24 mouse cellular contexts compared by ENCODE assay signal in genomic region chr8:80564205-80564839, GRCm38 (mm10). TPM values are rescaled to one million over a fixed set of nuclear protein-coding genes. Genes with fewer than 3 reads are reported as not detected.
A peak's percentile ranks its signal among the peaks of the same experiment; 100 is the strongest.
DNase-seq lines count a peak whose midpoint lies in the region; ATAC-seq and TF ChIP-seq lines count a peak whose summit lies in the region.
"Had no signal": no experiment of that assay in that cellular context is flagged by ENCODE, and none has a peak within 500 bp of the region (broad histone marks: within the 10 kb centered on the region; RNA-seq: fewer than 3 reads in every experiment).

No protein-coding gene starts in this region.

- WGBS in kidney, embryonic 15.5 days: 85% methylated on average over 3 of the region's 3 CpGs
- 80% methylated on average over 3 of the region's 3 CpGs for WGBS in kidney, embryonic 16.5 days
- 38% methylated on average over 3 of the region's 3 CpGs for WGBS in forebrain, postnatal 0 days
- WGBS in midbrain, embryonic 14.5 days: 53% methylated on average over 3 of the region's 3 CpGs

- no peak overlapping the region for H3K4me2 ChIP-seq in kidney, embryonic 15.5 days
- H3K4me2 ChIP-seq in kidney, embryonic 16.5 days (replicated peaks; ENCODE audit: low read depth, low read length): no peak overlapping the region
- H3K4me2 ChIP-seq in forebrain, postnatal 0 days (ENCODE audit: low read depth): no peak overlapping the region
- no peak overlapping the region for H3K4me2 ChIP-seq in midbrain, embryonic 14.5 days (ENCODE audit: low read length)
- H3K4me2 ChIP-seq: heart, embryonic 12.5 days; intestine, embryonic 15.5 days; liver, embryonic 12.5 days; lung, embryonic 14.5 days had no signal

- H3K4me3 ChIP-seq in kidney, embryonic 15.5 days (replicated peaks): no peak overlapping the region
- no peak overlapping the region for H3K4me3 ChIP-seq in kidney, embryonic 16.5 days (ENCODE audit: low read length)
- no peak overlapping the region for H3K4me3 ChIP-seq in forebrain, postnatal 0 days (ENCODE audit: low read depth, low read length)
- no peak overlapping the region for H3K4me3 ChIP-seq in midbrain, embryonic 14.5 days (replicated peaks; ENCODE audit: low read depth, low read length)
- H3K4me3 ChIP-seq: erythroblast, embryonic 14.5 days; heart, embryonic 12.5 days; intestine, embryonic 15.5 days; layer of hippocampus, adult 2 months; liver, embryonic 12.5 days had no signal

- H3K9ac ChIP-seq in kidney, embryonic 15.5 days: no peak overlapping the region
- no peak overlapping the region for H3K9ac ChIP-seq in kidney, embryonic 16.5 days (replicated peaks; ENCODE audit: low read length)
- no peak overlapping the region for H3K9ac ChIP-seq in forebrain, postnatal 0 days
- no peak overlapping the region for H3K9ac ChIP-seq in midbrain, embryonic 14.5 days (replicated peaks; ENCODE audit: low read length)
- H3K9ac ChIP-seq: heart, embryonic 12.5 days; intestine, embryonic 15.5 days; liver, embryonic 12.5 days; lung, embryonic 14.5 days had no signal

- no peak overlapping the region for H3K27ac ChIP-seq in kidney, embryonic 15.5 days
- H3K27ac ChIP-seq in kidney, embryonic 16.5 days (ENCODE audit: low read length): no peak overlapping the region
- H3K27ac ChIP-seq in forebrain, postnatal 0 days (ENCODE audit: low read depth, low read length): no peak overlapping the region
- no peak overlapping the region for H3K27ac ChIP-seq in midbrain, embryonic 14.5 days (replicated peaks; ENCODE audit: low read depth, low read length)
- H3K27ac ChIP-seq: intestine, embryonic 15.5 days; layer of hippocampus, adult 2 months; liver, embryonic 12.5 days had no signal

- ATAC-seq in kidney, embryonic 15.5 days (replicated peaks; ENCODE audit: low FRiP score): 0 out of 2 replicates have a peak, but pooled peaks have one; percentile 9
- no peak for ATAC-seq in kidney, embryonic 16.5 days (ENCODE audit: low FRiP score, low TSS enrichment)
- peak; percentile 59; the same call in 1 of the 2 replicates for ATAC-seq in forebrain, postnatal 0 days
- ATAC-seq in midbrain, embryonic 14.5 days (ENCODE audit: low FRiP score, low TSS enrichment): peak; percentile 24; the same call in 1 of the 2 replicates
- ATAC-seq: intestine, embryonic 15.5 days; liver, embryonic 12.5 days had no signal

- no peak for TF ChIP-seq POLR2A in brain, embryonic 14.5 days (IDR thresholded peaks at IDR 0.05; ENCODE audit: borderline replicate concordance, extremely low read depth, insufficient read depth, insufficient read length, poor library complexity, severe bottlenecking)

- H3K9me3 ChIP-seq in kidney, embryonic 15.5 days (replicated peaks): no peaks in the 10 kb centered on the region
- no peaks in the 10 kb centered on the region for H3K9me3 ChIP-seq in kidney, embryonic 16.5 days (ENCODE audit: low read length)
- no peaks in the 10 kb centered on the region for H3K9me3 ChIP-seq in forebrain, postnatal 0 days (ENCODE audit: low read length)
- H3K9me3 ChIP-seq in midbrain, embryonic 14.5 days (ENCODE audit: control insufficient read depth, low read length): no peaks in the 10 kb centered on the region
- H3K9me3 ChIP-seq: heart, embryonic 12.5 days; intestine, embryonic 15.5 days; liver, embryonic 12.5 days had no signal

- H3K27me3 ChIP-seq in kidney, embryonic 15.5 days: no peaks in the 10 kb centered on the region
- H3K27me3 ChIP-seq in kidney, embryonic 16.5 days (ENCODE audit: insufficient read depth, low read length): no peaks in the 10 kb centered on the region
- no peaks in the 10 kb centered on the region for H3K27me3 ChIP-seq in forebrain, postnatal 0 days (ENCODE audit: insufficient read depth, low read length)
- H3K27me3 ChIP-seq in midbrain, embryonic 14.5 days (ENCODE audit: control insufficient read depth, insufficient read depth, low read length): no peaks in the 10 kb centered on the region
- H3K27me3 ChIP-seq: heart, embryonic 12.5 days; intestine, embryonic 15.5 days; liver, embryonic 12.5 days had no signal

- no peaks in the 10 kb centered on the region for H3K36me3 ChIP-seq in kidney, embryonic 15.5 days
- no peaks in the 10 kb centered on the region for H3K36me3 ChIP-seq in kidney, embryonic 16.5 days (ENCODE audit: insufficient read depth, low read length)
- no peaks in the 10 kb centered on the region for H3K36me3 ChIP-seq in forebrain, postnatal 0 days (ENCODE audit: insufficient read depth)
- no peaks in the 10 kb centered on the region for H3K36me3 ChIP-seq in midbrain, embryonic 14.5 days (ENCODE audit: control insufficient read depth, insufficient read depth, low read length)
- H3K36me3 ChIP-seq: heart, embryonic 12.5 days; intestine, embryonic 15.5 days; liver, embryonic 12.5 days had no signal

- H3K4me1 ChIP-seq in kidney, embryonic 15.5 days: no peaks in the 10 kb centered on the region
- H3K4me1 ChIP-seq in kidney, embryonic 16.5 days (ENCODE audit: insufficient read depth, low read length): 0 out of 2 replicates have a peak, but pooled peaks cover 5% of the 10 kb centered on the region
- 0 out of 2 replicates have a peak, but pooled peaks cover 4% of the 10 kb centered on the region for H3K4me1 ChIP-seq in forebrain, postnatal 0 days (ENCODE audit: insufficient read depth)
- no peaks in the 10 kb centered on the region for H3K4me1 ChIP-seq in midbrain, embryonic 14.5 days (ENCODE audit: control insufficient read depth, insufficient read depth, low read length)
- H3K4me1 ChIP-seq: heart, embryonic 12.5 days; intestine, embryonic 15.5 days had no signal

- no peak for TF ChIP-seq CTCF in brain, embryonic 14.5 days (IDR thresholded peaks at IDR 0.05; ENCODE audit: borderline replicate concordance, extremely low read depth, insufficient read depth, insufficient read length)
- no peak for TF ChIP-seq CTCF in forebrain, postnatal 0 days (IDR thresholded peaks at IDR 0.05; ENCODE audit: low read depth)

- peak; percentile 91 for DNase-seq in brain, embryonic 14.5 days (ENCODE audit: low read depth)
- peak; percentile 70 for DNase-seq in forebrain, postnatal 0 days
- DNase-seq in midbrain, embryonic 14.5 days: peak; percentile 63
- DNase-seq in thymus, postnatal 14 days: no peak
- no peak for DNase-seq in urinary bladder, postnatal 36 days (ENCODE audit: low spot score in 2 of 2)
- DNase-seq in urinary bladder, adult 2 months (ENCODE audit: low spot score): no peak
- DNase-seq: adrenal gland, postnatal 36 days; B cell, adult 2 months; cerebellum, adult 9-11 months; kidney, postnatal 10 days; lung, embryonic 14.5 days; lung, postnatal 4 days; right cerebral cortex, postnatal 14 days had no signal

RNA-seq across cellular contexts. Expression of gene Frem3, which starts 46.6 kb away (rescaled TPM):
- 0.19 and 0.22 TPM in 2 replicates for polyA plus RNA-seq in kidney, embryonic 15.5 days (2015; fragmentation: Nextera tagmentation; extraction: Ambion mirVana)
- polyA plus RNA-seq in kidney, embryonic 16.5 days (2015; fragmentation: Nextera tagmentation; extraction: Ambion mirVana): 0.12 and 0.30 TPM in 2 replicates
- polyA plus RNA-seq in brain, embryonic 14.5 days (2012; rRNA removed): 0.04 and 0.07 TPM in 2 replicates
- total RNA-seq in forebrain, postnatal 0 days (2014; rRNA removed): 0.14 and 0.31 TPM in 2 replicates
- polyA plus RNA-seq in forebrain, postnatal 0 days (2015; fragmentation: Nextera tagmentation; extraction: Ambion mirVana): 0.08 and 0.23 TPM in 2 replicates
- 0.11 TPM in 1 of 2 replicates, not detected in the other for polyA plus RNA-seq in midbrain, embryonic 14.5 days (2014; fragmentation: Nextera tagmentation; extraction: Ambion mirVana)
- polyA plus RNA-seq in urinary bladder, adult 2 months (2012; rRNA removed): 0.01 TPM in 2 replicates
- total RNA-seq: adrenal gland, postnatal 36 days; gastrocnemius, postnatal 4 days; monocyte, adult 5-6 weeks had no signal
- polyA plus RNA-seq: erythroblast, embryonic 14.5 days; spleen, adult 2 months; thymus, postnatal 0 days had no signal

Comparison
In these comparisons a context has a peak if more than half of its experiments do, and no peak if none do; other contexts are left out.
1. DNase-seq: peak in brain, embryonic 14.5 days (single experiment), forebrain, postnatal 0 days (single experiment) and midbrain, embryonic 14.5 days (single experiment); none in thymus, postnatal 14 days (single experiment), urinary bladder, postnatal 36 days (0 of 2) and urinary bladder, adult 2 months (single experiment).